Mouse (Mus musculus): ENCODE measurements around the gene Cdpf1. TPM values are rescaled to one million over a fixed set of nuclear protein-coding genes. Genes with fewer than 3 reads are reported as not detected.

Gene Cdpf1
- polyA plus RNA-seq, 1 experiment from 2014 or later: 54.2 TPM

DNA sequence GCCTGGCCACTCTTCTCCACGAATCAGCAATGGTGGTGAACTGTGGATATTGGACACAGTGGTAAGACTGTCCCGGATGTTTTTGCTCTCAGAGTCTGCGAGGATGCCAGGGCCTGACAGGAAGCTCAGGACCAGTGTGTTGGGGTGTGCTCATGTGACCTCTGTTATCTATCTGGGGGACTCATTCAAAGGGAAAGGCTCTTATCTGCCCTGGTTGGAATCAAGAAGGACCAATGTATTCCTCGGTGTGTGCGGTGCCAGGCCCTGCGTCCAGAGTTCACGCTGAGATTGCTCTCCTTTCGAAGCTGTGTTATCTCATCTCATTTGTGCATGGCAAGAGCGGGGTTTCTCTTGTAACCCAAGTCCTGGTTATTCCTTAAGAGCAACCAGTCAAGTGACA lies 37.1 kb downstream of the Cdpf1 start:
- Histone ChIP-seq H3K27ac (no peak overlapping the region), H3K4me3 (no peak overlapping the region), H3K27me3 (ENCODE audit: insufficient read depth, poor library complexity, severe bottlenecking) (0 out of 2 replicates have a peak, but pooled peaks cover 9% of the 10 kb centered on the region), H3K9me3 (no peaks in the 10 kb centered on the region), H3K36me3 (no peaks in the 10 kb centered on the region), H3K4me1 (no peaks in the 10 kb centered on the region)
- WGBS: 84% methylated on average over 9 of the region's 9 CpGs
- DNase-seq (ENCODE audit: low spot score): no peak

DNA sequence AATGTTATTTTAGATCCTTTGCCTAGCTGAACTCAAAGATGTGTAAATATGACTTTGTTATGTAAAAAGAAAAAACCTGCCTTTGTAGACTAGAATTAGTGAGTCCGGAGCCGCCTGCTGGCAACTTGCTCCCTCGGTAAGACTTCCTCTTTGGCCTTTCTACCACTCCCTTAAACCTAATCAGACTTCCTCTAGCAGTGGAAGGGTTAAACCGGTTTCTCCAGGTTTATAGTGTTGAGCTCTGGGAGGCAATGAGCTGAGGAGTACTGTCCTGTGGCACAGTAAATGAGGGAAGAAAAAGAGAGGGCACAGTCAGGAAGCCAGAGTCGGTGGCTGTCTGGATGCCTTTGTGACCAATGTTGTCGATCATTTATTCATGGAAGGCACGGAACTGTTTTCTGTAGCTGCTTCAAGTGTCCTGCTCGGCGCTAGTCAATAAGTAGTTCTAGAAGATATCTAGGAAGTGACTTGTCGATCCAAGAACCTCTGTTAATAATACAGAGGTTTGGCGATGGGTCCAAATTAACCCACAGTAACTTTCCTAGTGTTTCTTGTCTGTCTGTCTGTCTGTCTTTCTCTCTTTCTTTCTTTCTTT lies 39.3 kb downstream of the Cdpf1 start:
- Histone ChIP-seq H3K9me3 (no peaks in the 10 kb centered on the region), H3K27ac (no peak overlapping the region), H3K4me1 (no peaks in the 10 kb centered on the region), H3K4me3 (no peak overlapping the region), H3K36me3 (no peaks in the 10 kb centered on the region), H3K27me3 (ENCODE audit: insufficient read depth, poor library complexity, severe bottlenecking) (0 out of 2 replicates have a peak, but pooled peaks cover 9% of the 10 kb centered on the region)
- WGBS: 75% methylated on average over 11 of the region's 11 CpGs
- no peak for DNase-seq (ENCODE audit: low spot score)

DNA sequence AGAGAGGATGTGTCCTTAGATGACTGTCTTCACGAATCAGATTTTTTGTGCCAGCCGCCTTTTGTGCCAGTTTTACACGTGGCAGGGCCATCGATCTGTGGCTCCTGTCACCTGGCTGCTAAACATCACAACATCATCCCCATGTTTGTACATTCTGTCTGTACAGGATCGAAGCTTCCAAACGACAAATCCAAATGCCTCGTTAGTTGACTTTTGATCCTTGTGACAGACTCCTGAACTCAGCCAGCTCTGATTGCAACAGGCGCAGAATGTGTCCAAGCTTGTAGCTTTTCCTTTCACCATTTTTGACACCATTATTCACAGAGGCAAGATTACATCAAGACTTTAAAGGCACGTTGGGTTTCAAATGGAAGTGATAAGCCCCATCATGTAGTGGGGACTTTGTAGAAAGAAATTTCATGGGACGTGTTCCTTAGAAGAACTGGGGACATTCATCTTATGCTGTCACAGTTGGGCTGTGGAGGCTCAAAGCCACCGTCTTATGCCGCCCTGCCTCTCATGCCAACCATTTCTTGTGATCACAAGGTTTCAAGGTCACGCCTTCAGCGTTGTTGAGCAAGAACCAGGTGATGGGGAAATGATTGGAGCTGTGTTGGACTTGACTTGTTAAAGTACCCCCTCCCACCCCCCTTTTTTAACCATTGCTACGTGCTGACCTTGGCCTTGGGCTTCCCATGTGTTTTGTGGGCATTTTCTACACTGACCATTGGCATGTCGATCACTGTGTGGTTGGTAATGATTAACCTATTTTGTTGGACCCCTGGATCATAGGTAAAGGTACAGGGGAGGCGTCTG lies 40.0 kb downstream of the Cdpf1 start:
- H3K4me1 ChIP-seq: no peaks in the 10 kb centered on the region
- no peaks in the 10 kb centered on the region for H3K36me3 ChIP-seq
- H3K27ac ChIP-seq: no peak overlapping the region
- no peak overlapping the region for H3K4me3 ChIP-seq
- H3K27me3 ChIP-seq (ENCODE audit: insufficient read depth, poor library complexity, severe bottlenecking): 0 out of 2 replicates have a peak, but pooled peaks cover 9% of the 10 kb centered on the region
- no peaks in the 10 kb centered on the region for H3K9me3 ChIP-seq
- no peak for DNase-seq (ENCODE audit: low spot score)
- WGBS: 84% methylated on average over 17 of the region's 17 CpGs

DNA sequence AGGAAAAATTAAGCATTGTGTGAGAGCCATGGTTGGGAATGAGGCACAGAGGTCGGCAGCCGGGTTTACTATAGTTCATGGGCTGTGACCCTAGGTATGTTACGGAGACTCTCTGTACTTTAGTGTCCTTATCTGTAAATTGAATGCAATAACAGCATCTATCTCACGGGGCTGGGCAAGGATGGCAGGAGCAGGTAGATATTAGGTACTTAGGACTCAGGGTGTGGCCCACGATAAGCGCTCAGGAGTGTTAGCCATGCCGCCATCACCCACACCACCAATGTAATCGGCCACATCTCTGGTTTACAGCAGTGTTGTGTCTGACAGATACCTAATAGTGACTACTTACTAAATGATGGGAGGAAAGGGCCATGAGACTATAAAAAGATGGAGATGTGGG lies 42.5 kb downstream of the Cdpf1 start:
- Histone ChIP-seq H3K9me3 (no peaks in the 10 kb centered on the region), H3K4me1 (no peaks in the 10 kb centered on the region), H3K27me3 (ENCODE audit: insufficient read depth, poor library complexity, severe bottlenecking) (0 out of 2 replicates have a peak, but pooled peaks cover 9% of the 10 kb centered on the region), H3K27ac (no peak overlapping the region), H3K36me3 (no peaks in the 10 kb centered on the region), H3K4me3 (no peak overlapping the region)
- no peak for DNase-seq (ENCODE audit: low spot score)
- 91% methylated on average over 8 of the region's 8 CpGs for WGBS

DNA sequence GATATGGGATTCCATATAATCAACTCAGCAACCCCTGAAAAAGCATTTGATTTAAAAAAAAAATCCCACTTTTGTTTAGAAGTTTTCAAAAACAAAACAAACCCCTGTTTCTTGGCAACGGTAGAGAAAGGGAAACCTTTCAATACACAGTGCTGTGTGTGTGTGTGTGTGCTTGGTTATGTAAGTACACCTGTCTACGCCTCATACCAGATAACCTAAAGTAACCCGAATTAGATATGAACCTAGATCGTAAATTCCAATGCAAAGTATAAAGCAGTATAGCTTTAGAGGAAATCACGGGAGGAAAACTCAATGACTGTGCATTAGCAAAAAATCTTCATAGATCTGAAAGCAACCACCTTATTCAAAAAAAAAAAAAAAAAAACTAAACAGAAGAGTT lies 44.8 kb downstream of the Cdpf1 start:
- H3K9me3 ChIP-seq: no peaks in the 10 kb centered on the region
- H3K4me1 ChIP-seq: no peaks in the 10 kb centered on the region

DNA sequence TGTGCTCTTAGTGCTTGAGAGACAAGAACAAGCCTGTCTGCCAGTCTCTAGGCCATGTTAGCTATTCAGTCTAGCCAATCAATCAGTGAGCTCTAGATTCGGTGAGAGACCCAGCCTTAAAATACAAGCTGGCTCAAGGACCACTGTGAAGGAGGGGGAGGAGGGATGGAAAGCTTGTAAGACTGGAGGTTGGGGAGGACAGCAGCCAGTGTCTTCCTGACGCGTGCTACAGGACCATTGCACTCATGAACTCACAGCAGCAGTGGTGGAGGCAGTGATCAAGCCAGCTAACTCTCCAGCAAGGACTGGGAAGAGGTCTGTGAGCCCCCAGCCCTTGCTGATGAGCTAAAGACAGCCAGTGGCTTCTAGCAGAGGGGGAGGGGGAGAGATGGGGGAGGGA lies 46.5 kb downstream of the Cdpf1 start:
- WGBS: 37% methylated on average over 3 of the region's 3 CpGs
- Histone ChIP-seq H3K4me3 (no peak overlapping the region), H3K4me1 (no peaks in the 10 kb centered on the region), H3K27ac (no peak overlapping the region), H3K27me3 (ENCODE audit: insufficient read depth, poor library complexity, severe bottlenecking) (0 out of 2 replicates have a peak, but pooled peaks cover 6% of the 10 kb centered on the region), H3K36me3 (no peaks in the 10 kb centered on the region), H3K9me3 (no peaks in the 10 kb centered on the region)
- DNase-seq (ENCODE audit: low spot score): peak; percentile 66

More for the DNA sequence above, 44.8 kb downstream of the Cdpf1 start:
- no peak overlapping the region for H3K27ac ChIP-seq
- no peak overlapping the region for H3K4me3 ChIP-seq
- H3K27me3 ChIP-seq (ENCODE audit: insufficient read depth, poor library complexity, severe bottlenecking): 0 out of 2 replicates have a peak, but pooled peaks cover 9% of the 10 kb centered on the region
- no peak for DNase-seq (ENCODE audit: low spot score)
- WGBS: 85% methylated on average over 5 of the region's 5 CpGs
- no peaks in the 10 kb centered on the region for H3K36me3 ChIP-seq

DNA sequence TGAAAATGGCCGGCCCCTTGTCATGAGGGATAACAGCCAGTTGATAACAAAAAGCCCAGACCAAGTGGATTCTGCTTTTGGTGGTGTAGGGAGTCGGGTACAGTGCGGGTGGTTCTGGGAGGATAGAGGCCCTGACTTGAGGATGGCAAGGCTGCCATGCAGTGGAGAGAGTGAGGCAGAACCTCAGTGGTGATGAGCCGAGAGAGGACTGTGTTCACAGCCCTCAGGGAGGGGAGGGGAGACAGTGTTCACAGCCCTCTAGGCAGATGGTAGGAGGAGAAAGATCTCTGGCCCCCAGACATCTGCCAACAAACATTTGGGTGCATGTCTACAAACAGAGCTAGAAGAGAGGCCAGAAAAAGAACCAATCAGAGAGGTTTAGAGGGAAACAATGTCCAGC lies 48.7 kb downstream of the Cdpf1 start:
- H3K36me3 ChIP-seq: no peaks in the 10 kb centered on the region
- H3K27me3 ChIP-seq (ENCODE audit: insufficient read depth, poor library complexity, severe bottlenecking): no peaks in the 10 kb centered on the region
- peak; percentile 65 for DNase-seq (ENCODE audit: low spot score)
- no peaks in the 10 kb centered on the region for H3K4me1 ChIP-seq
- H3K9me3 ChIP-seq: peaks cover 4% of the 10 kb centered on the region
- 71% methylated on average over 4 of the region's 4 CpGs for WGBS
- H3K4me3 ChIP-seq: no peak overlapping the region
- H3K27ac ChIP-seq: no peak overlapping the region

DNA sequence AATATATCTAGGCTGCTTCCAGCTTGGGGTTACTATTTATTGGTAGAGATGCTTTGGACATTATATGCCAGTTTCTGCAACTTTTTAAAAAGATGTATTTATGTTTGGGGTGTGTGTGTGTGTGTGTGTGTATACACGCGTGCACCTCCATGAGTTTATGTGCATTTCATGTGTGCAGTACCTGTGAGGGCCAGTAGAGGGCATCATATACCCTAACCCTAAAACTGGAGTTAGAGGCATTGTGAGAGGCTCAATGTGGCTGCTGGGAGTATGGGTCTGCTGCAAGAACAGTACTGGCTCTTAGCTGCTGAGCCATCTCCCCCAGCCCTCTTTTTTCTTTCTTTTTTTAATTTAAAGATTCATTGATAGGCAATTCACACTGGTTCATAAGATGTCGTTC lies 53.7 kb downstream of the Cdpf1 start:
- DNase-seq (ENCODE audit: low spot score): no peak
- H3K27me3 ChIP-seq (ENCODE audit: insufficient read depth, poor library complexity, severe bottlenecking): no peaks in the 10 kb centered on the region
- peaks cover 5% of the 10 kb centered on the region for H3K9me3 ChIP-seq
- 0 out of 2 replicates have a peak, but pooled peaks cover 6% of the 10 kb centered on the region for H3K4me1 ChIP-seq
- no peaks in the 10 kb centered on the region for H3K36me3 ChIP-seq
- H3K27ac ChIP-seq: no peak overlapping the region
- H3K4me3 ChIP-seq: no peak overlapping the region
- 92% methylated on average over 3 of the region's 3 CpGs for WGBS

Other genes starting within 250 kb of the Cdpf1 start
- 0.97 and 4.3 TPM in 2 replicates for gene Wnt7b, start 229.2 kb downstream of the Cdpf1 start, polyA plus RNA-seq (2016; fragmentation: Nextera tagmentation; extraction: Ambion mirVana)
- gene Ppara, start 76.7 kb downstream of the Cdpf1 start, polyA plus RNA-seq (2016; fragmentation: Nextera tagmentation; extraction: Ambion mirVana): 0.88 and 2.0 TPM in 2 replicates
- 0.05 and 0.13 TPM in 2 replicates for gene Pkdrej, start 10.0 kb upstream of the Cdpf1 start, polyA plus RNA-seq (2016; fragmentation: Nextera tagmentation; extraction: Ambion mirVana)
- gene Ttc38, start 20.6 kb upstream of the Cdpf1 start, polyA plus RNA-seq (2016; fragmentation: Nextera tagmentation; extraction: Ambion mirVana): 2.6 and 3.5 TPM in 2 replicates
- 40.0 and 40.6 TPM in 2 replicates for gene Gtse1, start 48.0 kb upstream of the Cdpf1 start, polyA plus RNA-seq (2016; fragmentation: Nextera tagmentation; extraction: Ambion mirVana)
- 34.4 and 36.5 TPM in 2 replicates for gene Trmu, start 67.6 kb upstream of the Cdpf1 start, polyA plus RNA-seq (2016; fragmentation: Nextera tagmentation; extraction: Ambion mirVana)
- 1.3 and 2.3 TPM in 2 replicates for gene Celsr1, start 222.1 kb upstream of the Cdpf1 start, polyA plus RNA-seq (2016; fragmentation: Nextera tagmentation; extraction: Ambion mirVana)
- gene Gramd4, start 246.0 kb upstream of the Cdpf1 start, polyA plus RNA-seq (2016; fragmentation: Nextera tagmentation; extraction: Ambion mirVana): 9.6 and 11.6 TPM in 2 replicates

Measured in heart, embryonic 10.5 days (tissue).